Mouse (Mus musculus): ENCODE measurements at regions not wholly inside any gene's neighbourhood (a gene's known extent, or its start where the extent isn't known, plus 50 kb on each side); places are given as distances from the start of the nearest gene placed in this dataset.

DNA sequence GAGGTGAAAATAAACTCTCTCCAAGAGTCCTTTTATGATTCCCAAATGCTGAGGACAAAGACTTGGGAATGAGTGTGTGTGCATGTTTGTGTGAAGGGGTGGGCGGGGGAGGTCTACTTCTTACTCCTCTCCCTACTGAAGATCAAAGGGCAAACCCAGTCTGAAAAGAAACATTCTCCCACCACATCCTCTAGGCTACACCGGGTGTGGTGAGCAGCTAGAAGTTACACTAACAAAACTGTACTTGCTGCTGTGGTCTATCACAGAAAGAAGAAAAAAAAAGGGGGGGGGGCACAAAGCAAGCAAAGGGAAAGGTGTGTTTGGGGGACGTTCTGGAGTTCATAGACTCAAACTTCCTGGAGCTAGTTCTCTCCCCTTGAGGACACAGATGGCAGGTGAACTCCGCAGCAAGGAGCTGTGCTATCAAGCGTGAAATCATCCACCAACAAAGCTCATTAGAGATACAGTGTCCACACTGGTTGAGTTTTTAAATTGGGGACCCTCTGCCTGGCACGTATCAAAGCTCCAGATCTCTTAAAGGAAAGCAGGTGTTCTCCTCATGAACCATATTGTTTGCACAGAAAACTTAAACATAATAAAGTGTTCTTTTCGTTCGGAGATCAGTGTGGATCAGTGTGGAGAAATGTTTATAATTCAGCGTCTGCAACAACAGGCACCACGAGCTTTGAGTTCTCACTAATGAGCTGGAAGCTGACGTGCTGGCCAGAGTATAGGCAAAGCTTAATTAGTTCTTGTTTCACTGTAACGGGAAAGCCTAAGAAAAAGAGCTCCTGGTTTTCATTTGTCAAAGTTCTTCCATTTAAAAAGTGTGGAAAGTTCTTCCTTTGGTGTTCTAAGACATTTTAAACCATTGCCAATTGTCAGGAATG, 280.7 kb upstream of the Htr2a start:
- peak in 1 of 2 experiments; percentile 4 for DNase-seq (ENCODE audit: low spot score in 2 of 2)

DNA sequence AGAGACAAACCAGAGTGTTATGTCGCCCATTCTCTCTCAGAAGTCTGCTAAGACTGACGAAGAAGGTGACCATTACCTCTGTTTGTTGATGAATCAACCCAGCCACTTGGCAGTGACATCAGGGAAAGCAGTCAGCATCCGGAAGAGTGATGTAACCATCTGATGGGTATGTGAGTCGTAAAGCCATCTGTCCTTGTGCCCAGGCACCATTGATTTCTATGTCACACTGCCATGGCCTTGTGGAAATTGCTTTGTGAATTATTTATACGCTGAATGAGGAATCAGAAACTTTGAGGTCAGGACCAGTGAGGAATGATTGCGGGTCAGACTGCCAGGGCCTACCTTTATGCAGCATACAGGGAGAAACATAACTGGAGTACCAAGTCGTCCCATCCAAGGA, 256.2 kb upstream of the Htr2a start:
- no peak for DNase-seq (ENCODE audit: low spot score in 2 of 2)

DNA sequence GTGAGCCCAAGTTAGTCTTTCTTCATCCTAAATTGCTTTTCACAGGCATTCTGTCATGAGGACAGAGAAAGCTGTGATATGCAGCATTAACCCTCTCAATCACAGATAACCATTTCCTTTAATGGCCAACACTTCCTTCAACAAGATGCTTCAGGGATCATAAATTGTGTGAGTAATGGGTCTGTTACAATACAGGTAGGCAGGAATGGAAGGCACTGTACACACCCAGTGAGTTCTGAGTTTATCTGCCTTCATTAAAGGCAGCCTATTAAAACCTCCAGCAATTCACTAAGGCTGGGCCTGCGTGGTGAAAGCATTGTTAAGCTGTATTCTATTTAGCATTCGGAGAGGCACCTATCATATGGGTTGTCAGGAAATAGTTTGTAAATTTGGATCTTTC, 248.2 kb upstream of the Htr2a start:
- DNase-seq (ENCODE audit: low spot score in 2 of 2): no peak

DNA sequence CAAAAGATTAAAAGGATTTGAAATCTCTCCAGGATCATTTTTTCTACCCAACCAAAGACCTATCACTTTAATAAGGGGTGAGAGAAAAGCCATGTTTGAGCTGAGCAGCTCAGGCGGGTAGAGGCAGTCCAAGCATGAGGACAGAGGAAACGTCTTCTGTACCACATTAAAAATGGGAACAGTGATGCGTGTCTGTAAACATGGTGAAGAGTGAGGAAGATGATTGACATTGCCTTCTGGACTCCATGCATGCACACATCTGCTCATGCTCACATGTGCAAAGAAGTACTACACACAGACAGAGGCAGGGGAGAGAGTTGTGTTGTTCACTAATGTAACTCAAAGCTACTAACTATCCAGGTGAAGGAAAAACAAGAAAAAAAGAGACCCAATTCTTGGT, 243.4 kb upstream of the Htr2a start:
- DNase-seq (ENCODE audit: low spot score in 2 of 2): no peak

DNA sequence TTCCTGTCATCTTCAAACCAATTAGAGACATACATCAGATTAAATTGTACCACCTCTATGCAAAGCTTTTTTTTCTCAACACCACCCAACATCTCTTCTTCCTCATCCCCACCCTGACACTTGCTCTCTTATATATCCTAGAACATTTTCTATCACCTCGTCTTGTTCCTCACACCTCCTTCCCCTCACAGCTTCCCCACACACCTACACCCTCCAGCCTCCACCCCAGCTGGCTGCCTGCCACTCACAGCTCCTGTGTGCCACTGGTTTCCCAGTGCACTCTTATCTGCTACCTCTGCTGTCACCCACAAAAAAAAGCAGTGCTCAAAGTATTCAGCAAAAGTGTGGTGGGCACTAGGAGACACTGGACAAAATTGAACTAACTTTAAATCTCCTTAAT, 231.2 kb upstream of the Htr2a start:
- DNase-seq (ENCODE audit: low spot score in 2 of 2): no peak

DNA sequence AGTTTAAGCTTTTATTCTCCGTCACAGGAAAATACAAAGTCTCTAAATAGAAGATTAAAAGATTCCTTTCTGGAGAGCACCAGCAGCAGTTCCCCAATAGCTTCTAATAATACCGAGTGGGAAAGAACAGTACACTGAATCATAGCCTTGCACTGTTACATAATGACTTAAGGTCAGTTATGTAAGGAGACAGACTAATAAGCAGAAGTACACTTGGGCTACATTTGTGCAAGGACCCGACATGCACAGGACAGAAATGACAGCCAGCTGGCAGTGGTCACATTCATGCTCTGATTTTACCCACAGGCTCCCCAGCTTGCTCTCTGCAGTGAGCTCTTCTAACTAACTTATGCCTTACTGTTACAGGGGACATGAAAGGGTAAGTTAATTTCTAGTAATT, 212.4 kb upstream of the Htr2a start:
- no peak for DNase-seq (ENCODE audit: low spot score in 2 of 2)

DNA sequence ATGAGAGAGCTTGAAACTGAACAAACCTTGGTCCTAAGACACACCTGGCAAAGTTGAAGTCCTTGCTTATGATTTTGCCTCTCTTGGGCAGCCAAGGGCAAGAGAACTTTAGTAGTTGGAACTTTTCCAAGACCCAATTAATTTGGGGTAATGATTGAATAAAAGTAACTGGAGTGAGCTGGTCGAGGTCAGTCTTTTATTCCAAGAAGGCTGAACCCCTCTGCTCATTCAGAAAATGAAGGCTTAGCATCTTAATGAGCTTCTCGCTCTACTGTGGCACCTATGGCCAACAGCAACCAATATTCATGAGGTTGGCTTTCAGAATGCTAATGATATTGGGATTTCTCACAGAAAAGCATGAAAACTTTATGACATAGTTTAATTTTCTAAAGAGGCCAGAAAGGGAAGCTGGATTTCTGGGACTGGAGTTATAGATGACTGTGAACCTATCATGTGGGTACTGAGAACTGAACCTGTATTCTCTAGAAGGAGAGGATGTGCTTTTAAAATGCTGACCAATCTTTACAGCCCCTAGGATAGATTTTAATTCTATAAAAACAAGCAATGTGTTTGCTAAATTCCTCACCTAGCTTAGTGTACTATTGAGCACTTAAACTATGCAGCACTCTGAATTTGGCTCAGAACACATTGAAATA, 176.5 kb upstream of the Htr2a start:
- no peak for DNase-seq (ENCODE audit: low spot score in 2 of 2)

DNA sequence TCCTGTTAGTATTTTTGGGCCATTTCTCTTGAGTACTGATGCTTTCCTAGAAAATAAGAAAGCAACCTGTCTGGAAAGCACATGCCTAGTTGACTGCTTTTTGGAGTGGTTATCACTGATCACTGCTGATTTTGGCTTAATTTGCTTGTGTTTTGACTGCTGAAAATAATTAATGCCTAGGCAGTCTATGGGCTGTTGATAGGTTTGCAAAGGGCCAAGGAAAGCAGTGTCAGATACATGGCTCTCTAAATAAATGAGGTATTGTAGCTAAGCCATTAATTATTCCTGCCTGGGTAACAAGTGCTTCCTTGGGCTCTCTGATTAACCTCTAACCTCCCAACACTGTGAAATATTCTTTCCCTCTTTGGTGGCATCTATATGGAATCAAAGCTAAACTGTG, 145.1 kb upstream of the Htr2a start:
- no peak for DNase-seq (ENCODE audit: low spot score in 2 of 2)

DNA sequence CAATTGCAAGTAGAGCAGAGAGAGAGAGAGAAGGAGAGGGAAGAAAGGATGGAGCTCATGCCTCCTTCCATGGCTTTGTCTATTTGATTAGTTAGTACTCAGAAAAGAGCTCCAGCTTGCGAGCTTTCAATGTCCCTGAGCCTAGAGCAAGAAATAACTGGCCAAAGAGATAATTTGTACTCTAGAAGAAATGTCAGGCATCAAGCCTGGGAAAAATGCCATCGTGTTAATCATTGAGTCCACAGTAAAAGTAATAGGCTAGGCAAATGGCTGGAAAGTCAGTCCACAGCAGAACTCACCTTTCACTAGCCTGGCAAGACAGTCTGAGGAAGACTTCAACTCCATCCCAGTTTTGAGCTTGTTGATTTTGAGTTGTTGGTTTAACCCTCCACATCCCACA, 129.1 kb upstream of the Htr2a start:
- DNase-seq (ENCODE audit: low spot score in 2 of 2): no peak

DNA sequence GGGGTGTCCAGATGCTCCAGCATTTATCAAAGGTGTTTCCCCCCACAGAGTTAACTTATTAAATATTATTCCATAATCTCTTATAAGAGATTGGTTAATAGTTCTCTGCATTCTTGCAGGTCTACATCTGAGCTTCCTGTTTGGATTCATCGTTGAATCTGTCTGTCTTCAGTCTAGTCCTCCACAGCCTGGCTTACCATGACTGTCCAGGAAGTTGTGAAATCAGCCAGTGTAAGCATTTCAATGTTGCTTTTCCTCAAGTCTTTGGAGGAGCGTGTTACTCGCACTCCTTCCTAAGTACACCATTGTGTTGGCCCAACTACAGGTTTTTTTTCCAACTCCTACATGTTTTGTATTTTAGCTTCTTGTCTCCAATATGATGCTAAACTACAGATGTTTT, 124.2 kb upstream of the Htr2a start:
- no peak for DNase-seq (ENCODE audit: low spot score in 2 of 2)

DNA sequence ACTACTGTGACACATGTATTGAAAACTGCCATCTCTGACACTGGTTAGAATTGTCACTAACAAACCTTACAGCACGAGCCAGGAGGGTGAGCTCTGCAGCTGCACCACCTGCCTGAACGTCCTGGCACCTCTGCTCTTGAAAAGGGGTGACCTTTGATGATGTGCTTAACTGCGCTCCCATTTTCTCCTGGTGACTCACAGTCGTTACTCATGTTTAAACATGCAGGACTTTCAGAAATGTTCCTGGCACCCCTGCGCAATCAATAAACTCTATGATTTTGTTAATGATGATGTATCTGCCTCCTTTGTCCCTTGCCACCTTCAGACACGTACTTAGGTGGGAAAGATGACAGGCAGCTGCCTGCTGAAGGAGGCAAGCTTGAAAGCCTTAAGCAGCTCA, 121.1 kb upstream of the Htr2a start:
- DNase-seq (ENCODE audit: low spot score in 2 of 2): no peak

DNA sequence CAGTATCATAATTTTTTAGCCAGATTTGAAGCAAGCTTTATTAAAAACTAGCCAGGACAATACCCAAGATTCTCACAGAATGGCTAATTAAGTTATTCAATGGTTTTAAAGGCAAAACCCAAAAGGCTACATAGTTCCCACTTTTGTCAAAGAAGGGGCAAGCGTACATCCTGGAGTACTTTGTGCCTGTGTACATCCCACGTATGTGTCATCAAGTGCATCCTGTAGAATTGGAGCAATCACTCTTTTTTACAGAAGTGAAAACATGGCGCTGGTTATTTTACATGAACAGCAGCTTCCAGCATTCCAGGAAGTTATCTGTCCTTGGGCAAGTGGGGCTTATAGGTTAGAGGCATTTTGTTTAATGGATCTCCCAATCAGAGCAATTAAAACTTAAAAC, 119.0 kb upstream of the Htr2a start:
- no peak for DNase-seq (ENCODE audit: low spot score in 2 of 2)

DNA sequence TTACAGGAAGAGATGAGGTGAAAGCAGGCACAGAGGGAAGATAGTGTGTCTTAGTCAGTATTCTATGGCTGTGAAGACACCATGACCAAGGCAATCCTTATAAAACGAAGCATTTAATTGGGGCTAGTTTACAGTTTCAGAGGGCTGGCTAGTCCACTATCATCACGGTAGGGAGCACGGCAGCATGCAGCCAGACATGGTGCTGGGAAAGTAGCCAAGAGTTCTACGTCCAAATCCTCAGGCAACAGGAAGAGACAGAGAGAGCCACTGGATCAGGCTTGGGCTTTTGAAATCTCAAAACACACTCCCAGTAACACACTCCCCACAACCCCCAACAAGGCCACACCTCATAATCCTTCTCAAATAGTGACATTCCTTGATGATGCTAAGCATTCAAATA, 113.4 kb upstream of the Htr2a start:
- no peak for DNase-seq (ENCODE audit: low spot score in 2 of 2)

DNA sequence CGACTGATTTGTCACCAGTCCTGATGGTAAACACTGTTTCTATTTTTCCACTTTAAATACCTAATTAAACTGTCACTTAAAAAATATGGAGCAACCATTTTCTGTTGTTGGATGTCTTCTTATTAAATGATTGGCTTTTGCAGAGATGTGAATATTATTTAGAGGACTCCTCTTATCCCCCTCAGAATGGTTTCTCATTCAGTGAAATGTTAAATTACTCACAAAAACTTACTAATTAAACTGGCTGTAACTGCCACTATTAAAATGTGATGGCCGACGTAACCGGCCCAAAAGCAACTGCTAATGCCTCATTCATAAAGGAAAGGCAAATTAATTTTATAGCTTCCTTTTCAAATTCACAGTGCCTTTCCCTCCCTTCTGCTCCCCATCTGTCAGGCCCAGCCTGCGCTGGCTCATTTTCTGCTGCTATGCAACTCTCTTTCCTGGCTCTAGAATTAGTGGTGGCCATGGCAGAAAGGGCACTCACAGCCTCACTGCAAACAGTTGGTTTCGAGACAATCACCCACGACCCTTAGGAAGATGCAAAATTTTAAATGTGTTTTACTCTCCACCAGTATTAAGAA, 111.2 kb upstream of the Htr2a start:
- no peak for DNase-seq (ENCODE audit: low spot score in 2 of 2)

DNA sequence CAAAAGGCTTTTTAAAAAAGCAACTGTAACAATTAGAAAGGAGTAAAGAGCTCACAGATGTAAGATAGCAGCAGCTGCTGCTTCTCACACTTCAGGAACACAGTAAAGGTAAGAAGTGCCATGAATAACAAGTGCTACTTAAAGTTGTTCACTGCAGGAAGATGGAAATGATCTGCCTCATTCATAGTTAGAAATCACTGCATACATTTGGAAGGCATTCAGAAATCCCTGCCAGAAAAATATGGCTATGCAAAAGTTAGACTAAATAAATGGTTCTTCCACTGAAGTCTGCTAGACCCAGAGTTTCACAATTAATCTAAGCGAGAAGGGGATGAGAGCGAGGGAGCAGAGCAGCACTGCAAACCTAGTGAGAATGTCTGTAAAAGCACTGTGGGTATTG, 102.5 kb upstream of the Htr2a start:
- DNase-seq (ENCODE audit: low spot score in 2 of 2): no peak

DNA sequence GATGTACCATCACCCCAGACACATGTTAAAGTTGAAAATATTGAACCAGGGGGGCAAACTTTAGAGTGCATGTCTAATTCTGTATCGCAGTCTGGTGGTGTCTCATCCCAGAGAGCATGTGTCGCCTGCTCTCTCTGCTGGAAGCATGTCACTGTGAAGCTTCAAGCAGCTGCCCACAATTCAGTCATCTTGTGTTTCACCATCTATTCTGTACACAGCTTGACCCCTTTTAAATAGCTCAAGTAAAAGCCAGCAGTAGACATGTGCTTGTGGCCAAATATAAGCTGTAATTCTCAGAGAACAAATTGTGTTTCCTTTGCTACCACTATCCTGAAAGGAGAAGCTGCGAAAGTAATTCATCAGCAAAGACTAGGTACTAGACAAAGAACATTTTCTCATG, 96.6 kb upstream of the Htr2a start:
- DNase-seq (ENCODE audit: low spot score in 2 of 2): no peak

DNA sequence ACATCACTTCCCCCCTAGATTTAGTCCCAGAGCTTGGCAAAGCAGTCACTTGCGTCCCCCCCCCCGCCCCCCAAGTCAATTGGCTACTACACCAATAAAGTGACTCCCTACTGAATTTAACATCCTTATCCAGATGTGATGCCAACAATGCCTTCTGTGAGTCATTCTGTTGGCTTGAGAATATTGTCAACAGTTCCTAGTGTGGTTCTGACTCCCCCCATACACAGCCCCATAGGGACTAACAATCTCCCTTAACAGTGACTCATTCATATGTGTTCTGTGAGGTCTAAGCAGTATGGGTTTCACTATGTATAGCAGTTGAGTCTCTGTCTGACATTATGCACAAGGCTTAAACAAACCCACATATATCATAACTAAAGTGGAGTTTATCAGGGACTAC, 89.5 kb upstream of the Htr2a start:
- DNase-seq (ENCODE audit: low spot score in 2 of 2): no peak

DNA sequence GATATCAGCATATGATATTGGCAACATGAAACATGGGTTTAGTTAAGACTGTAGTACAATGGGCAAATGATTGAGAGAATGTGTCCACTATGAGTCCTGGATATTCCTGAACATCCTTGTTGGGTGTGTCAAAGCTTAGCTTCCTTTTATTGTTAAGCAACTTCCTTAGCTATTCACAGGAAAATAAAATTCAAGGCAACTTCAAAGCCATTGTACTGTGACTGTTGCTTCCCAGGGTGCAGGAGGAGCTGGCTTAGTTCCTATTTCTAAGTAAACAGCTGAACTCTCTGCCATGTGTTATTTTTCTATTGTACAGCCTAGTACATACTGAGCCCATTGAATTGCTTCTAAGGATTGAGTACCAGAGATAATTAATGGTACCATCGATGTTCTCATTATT, 87.0 kb upstream of the Htr2a start:
- no peak for DNase-seq (ENCODE audit: low spot score in 2 of 2)

DNA sequence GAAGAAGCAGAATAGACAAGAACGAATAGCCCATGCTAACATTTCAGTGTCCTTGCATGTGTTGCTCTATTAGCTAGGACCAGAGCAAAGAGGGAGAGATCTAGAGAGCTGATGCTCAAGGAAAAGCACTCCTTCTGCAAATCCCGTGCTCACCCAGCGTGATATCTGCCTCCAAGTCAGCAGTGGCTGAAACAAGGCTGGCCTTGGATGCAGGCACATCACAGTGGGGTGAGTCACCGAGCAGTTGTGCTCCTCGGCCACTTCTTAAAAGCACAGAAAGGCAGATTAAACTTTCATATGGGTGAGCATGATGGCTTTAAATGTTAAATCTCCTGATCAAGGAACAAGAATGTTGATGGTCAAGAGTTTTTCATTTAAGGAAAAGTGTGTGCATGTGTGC, 82.3 kb upstream of the Htr2a start:
- no peak for DNase-seq (ENCODE audit: low spot score in 2 of 2)

Measured in thymus, postnatal 10 days (tissue).